Mouse (Mus musculus): Measurements from ENCODE around the gene Dlgap1. TPM values are rescaled to one million over a fixed set of nuclear protein-coding genes. Genes with fewer than 3 reads are reported as not detected.

Dlgap1 gene
- polyA plus RNA-seq, 1 experiment from 2014 or later, result 3.5 TPM

DNA sequence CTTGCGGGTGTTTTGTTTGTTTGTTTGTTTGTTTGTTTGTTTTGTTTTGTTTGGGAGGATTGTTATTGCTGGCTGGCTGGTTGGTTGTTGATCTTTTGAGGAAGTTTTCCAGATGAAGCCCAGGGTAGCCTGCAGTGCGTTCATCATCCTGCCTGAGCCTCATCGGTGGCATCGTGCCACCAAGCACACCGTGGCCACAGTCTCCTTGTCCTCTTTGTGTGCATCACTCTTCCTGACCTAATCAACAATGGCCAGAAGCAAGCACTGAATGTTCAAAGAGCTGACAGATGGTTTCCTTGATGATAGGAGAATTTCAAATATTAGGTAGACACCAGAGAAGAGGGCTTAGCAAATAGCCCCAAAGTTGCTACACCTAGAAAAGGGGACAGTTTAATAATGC is 336.1 kb downstream of the Dlgap1 start:
- Histone ChIP-seq H3K36me3 (no peaks in the 10 kb centered on the region), H3K27me3 (no peaks in the 10 kb centered on the region), H3K4me3 (replicated peaks) (no peak overlapping the region), H3K9ac (replicated peaks) (no peak overlapping the region), H3K4me2 (no peak overlapping the region), H3K27ac (no peak overlapping the region), H3K4me1 (replicated peaks) (peaks cover 11% of the 10 kb centered on the region), H3K9me3 (no peaks in the 10 kb centered on the region)
- 88% methylated on average over 5 of the region's 5 CpGs for WGBS
- no peak for ATAC-seq (ENCODE audit: insufficient number of reproducible peaks, insufficient read depth, low FRiP score, low TSS enrichment, low read depth)

DNA sequence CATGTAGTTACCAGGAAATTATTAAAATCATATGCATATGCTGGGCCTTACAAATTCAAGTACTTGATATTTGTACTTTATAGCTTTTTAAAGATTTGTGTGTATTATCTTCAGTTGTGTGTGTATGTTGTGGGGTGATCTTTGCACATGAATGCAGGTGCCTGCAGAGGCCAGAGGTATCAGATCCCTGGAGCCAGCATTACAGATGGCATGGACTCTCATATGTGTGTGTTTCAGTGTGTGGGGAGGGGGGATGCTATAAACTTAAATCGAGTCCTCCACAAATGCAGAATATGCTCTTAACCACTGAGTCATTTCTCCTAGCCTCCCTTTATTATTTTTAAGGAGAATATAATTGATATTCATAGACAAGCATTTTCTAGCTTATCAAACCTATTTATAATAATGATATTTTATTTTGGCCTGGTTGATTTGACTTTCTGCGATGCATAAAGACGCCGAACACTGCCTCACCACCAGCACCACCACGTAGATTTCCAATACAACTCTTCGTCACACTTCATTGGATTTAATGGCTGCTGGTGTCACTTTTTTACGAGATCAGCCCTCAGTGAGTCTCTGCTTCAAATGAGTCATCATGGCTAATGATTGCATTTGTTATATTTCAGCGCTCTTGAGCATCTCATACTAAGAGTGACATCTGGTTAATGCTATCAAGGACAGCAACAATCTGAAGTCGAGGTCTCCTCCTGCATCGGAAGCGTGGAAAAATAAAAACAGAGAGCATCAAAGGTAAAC is 338.7 kb downstream of the Dlgap1 start:
- Histone ChIP-seq H3K4me1 (replicated peaks) (peaks cover 11% of the 10 kb centered on the region), H3K27me3 (no peaks in the 10 kb centered on the region), H3K27ac (no peak overlapping the region), H3K36me3 (no peaks in the 10 kb centered on the region), H3K4me2 (no peak overlapping the region), H3K9me3 (no peaks in the 10 kb centered on the region), H3K4me3 (replicated peaks) (no peak overlapping the region), H3K9ac (replicated peaks) (no peak overlapping the region)
- WGBS, result 78% methylated on average over 11 of the region's 11 CpGs
- no peak for ATAC-seq (ENCODE audit: insufficient number of reproducible peaks, insufficient read depth, low FRiP score, low TSS enrichment, low read depth)

DNA sequence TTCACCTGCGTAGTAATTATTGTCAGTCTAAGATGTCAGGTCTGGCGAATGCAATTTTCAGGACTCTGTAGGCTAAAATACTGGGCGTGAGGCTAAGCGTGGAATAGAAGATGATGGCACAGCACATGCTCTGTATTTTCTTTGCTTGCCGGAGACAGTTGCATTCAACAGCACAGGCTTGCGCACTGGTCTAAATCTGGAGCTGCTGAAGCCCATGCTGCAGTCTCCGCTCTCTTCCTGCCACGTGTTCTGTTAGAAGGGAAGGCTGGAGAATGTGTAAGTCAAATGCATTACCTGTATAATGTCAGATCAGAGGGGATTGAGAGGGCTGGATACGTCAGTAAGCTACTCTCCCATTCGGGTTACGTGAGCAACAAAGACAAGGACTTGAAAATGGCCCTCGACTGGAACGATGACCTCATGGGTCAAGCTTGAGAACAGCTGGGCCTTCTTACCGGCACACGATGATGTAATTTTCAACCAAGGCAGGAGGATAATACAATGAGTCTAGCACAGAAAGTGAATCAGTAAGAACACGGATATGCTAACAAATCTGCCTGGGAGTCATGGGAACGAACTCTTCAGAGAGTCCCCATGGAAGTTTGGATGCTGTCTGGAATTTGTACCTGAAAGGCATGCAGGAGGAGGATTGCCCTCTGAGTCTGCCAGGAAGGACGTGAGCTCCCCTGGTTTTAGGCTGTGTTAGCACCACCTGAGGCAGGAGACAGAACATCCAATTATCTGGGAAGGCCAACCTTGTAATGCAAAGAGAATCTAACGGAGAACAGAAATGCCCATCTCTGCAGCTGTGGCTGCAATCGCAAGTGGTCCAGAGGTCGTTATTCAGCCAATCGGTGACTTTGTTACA is 339.7 kb downstream of the Dlgap1 start:
- Histone ChIP-seq H3K27ac (no peak overlapping the region), H3K4me2 (no peak overlapping the region), H3K9ac (replicated peaks) (no peak overlapping the region), H3K4me1 (replicated peaks) (peaks cover 11% of the 10 kb centered on the region), H3K36me3 (no peaks in the 10 kb centered on the region), H3K27me3 (no peaks in the 10 kb centered on the region), H3K9me3 (no peaks in the 10 kb centered on the region), H3K4me3 (replicated peaks) (no peak overlapping the region)
- ATAC-seq (ENCODE audit: insufficient number of reproducible peaks, insufficient read depth, low FRiP score, low TSS enrichment, low read depth), result no peak
- 73% methylated on average over 22 of the region's 22 CpGs for WGBS

DNA sequence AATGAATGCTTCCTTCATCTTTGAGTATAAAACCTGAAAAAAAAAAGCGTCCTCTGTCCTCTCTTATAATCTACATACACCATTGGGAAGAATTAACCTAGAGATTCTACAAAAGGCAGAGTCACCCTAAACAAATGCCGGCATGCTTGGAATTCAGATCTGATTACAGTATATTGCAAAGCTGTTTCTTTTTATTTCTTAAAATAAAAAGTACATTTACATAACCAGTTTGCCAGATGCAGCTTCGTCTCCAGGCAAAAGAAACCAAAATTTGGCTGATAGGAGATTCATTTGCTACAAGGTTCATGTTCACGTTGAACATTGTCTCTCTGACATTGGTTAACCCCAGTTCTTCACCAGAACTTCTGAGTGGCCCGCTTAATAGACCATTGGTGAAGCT is 347.5 kb downstream of the Dlgap1 start:
- H3K4me1 ChIP-seq (replicated peaks), result no peaks in the 10 kb centered on the region
- H3K27me3 ChIP-seq, result no peaks in the 10 kb centered on the region
- no peak for ATAC-seq (ENCODE audit: insufficient number of reproducible peaks, insufficient read depth, low FRiP score, low TSS enrichment, low read depth)
- H3K27ac ChIP-seq, result no peak overlapping the region
- WGBS, result 85% methylated on average over 5 of the region's 5 CpGs
- H3K4me3 ChIP-seq (replicated peaks), result no peak overlapping the region
- H3K4me2 ChIP-seq, result no peak overlapping the region
- no peaks in the 10 kb centered on the region for H3K36me3 ChIP-seq
- H3K9me3 ChIP-seq, result no peaks in the 10 kb centered on the region
- no peak overlapping the region for H3K9ac ChIP-seq (replicated peaks)

DNA sequence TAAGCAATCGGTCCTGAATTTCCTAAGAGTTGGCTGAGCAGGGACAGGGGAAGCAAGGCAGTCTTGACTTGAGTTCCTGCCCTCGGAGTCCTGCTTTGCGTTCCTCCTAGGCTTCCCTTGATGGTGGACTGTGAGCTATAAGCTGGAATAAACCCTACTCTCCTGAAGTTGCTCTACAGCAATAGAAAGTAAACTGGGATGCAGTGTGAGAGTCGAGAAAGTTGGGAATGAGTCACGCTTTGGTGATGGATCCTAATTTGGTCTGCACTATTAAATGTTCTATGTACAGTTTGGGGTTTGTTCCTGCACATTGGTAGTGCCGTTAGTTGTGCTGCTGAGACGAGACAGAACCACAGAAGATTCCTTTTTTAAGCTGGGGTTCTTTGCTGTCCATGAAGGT is 348.9 kb downstream of the Dlgap1 start:
- Histone ChIP-seq H3K4me3 (replicated peaks) (no peak overlapping the region), H3K27me3 (no peaks in the 10 kb centered on the region), H3K4me2 (no peak overlapping the region), H3K36me3 (no peaks in the 10 kb centered on the region), H3K27ac (no peak overlapping the region), H3K9ac (replicated peaks) (no peak overlapping the region), H3K9me3 (no peaks in the 10 kb centered on the region), H3K4me1 (replicated peaks) (no peaks in the 10 kb centered on the region)
- 89% methylated on average over 7 of the region's 7 CpGs for WGBS
- no peak for ATAC-seq (ENCODE audit: insufficient number of reproducible peaks, insufficient read depth, low FRiP score, low TSS enrichment, low read depth)

DNA sequence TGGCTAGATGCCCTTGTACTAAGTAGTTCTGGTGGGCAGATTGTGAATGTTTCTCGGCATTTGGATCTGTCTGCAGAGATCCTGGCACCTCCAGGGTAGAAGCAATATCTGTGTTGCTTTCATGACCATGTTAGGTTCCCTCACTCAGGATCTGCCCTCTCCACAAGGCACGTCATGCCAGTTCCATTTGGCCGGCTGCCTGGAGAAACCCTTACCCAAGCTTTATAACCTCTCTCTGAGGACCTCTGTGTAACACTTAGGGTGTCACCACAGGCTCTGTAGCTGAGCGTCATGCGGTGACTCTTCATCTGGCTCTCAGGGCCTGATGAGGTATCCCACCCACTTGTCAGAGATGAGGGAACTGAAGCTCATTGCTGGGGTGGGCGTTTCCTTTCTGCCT is 353.1 kb downstream of the Dlgap1 start:
- WGBS, result 80% methylated on average over 6 of the region's 6 CpGs
- no peaks in the 10 kb centered on the region for H3K4me1 ChIP-seq (replicated peaks)
- no peak overlapping the region for H3K4me3 ChIP-seq (replicated peaks)
- no peak for ATAC-seq (ENCODE audit: insufficient number of reproducible peaks, insufficient read depth, low FRiP score, low TSS enrichment, low read depth)
- no peak overlapping the region for H3K4me2 ChIP-seq
- no peak overlapping the region for H3K9ac ChIP-seq (replicated peaks)
- H3K36me3 ChIP-seq, result no peaks in the 10 kb centered on the region
- no peaks in the 10 kb centered on the region for H3K9me3 ChIP-seq
- H3K27me3 ChIP-seq, result no peaks in the 10 kb centered on the region
- H3K27ac ChIP-seq, result no peak overlapping the region

DNA sequence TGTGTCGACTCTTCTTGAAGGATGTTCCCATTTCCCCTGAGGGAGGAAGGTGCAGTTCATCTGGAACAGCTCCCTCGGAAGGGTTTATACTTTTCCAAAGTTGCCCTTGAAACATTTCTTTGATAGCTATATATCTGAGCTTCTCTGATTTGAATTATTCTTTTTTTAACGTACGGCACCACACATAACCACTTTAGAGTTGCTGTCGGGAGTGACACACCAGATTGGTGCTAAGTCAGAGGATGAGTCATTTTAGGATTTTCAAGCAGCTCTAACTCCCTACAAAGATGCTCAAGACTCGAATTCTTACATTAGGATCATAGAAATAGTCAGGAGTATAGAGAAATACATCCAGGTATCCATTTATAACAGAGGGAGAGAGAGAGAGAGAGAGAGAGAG is 364.6 kb downstream of the Dlgap1 start:
- Histone ChIP-seq H3K27ac (no peak overlapping the region), H3K4me2 (no peak overlapping the region), H3K27me3 (no peaks in the 10 kb centered on the region), H3K4me3 (replicated peaks) (no peak overlapping the region), H3K4me1 (replicated peaks) (peaks cover 11% of the 10 kb centered on the region), H3K9me3 (no peaks in the 10 kb centered on the region), H3K36me3 (no peaks in the 10 kb centered on the region), H3K9ac (replicated peaks) (no peak overlapping the region)
- 87% methylated on average over 6 of the region's 6 CpGs for WGBS
- no peak for ATAC-seq (ENCODE audit: insufficient number of reproducible peaks, insufficient read depth, low FRiP score, low TSS enrichment, low read depth)

DNA sequence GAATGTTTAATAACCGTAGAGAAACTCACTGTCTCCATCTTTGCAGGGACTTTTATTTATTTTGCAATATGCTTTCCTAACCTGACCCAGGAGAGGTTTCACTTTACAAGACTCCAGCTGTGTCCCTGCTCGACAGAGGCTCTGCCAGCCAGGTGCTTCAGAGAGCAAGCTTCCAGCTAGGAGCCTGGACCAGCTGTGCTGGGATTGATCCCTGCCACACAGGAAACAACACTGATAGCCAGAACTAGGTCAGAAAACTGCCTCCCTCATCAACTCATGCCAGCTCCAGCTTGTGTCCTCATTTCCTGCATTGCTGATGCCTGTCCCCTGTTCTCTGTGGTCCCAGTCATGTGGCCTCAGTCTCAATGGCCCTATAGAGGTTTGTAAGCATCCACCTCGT is 365.3 kb downstream of the Dlgap1 start:
- no peak overlapping the region for H3K9ac ChIP-seq (replicated peaks)
- ATAC-seq (ENCODE audit: insufficient number of reproducible peaks, insufficient read depth, low FRiP score, low TSS enrichment, low read depth), result no peak
- 18% methylated on average over 3 of the region's 3 CpGs for WGBS
- H3K9me3 ChIP-seq, result no peaks in the 10 kb centered on the region
- 0 out of 2 replicates have a peak overlapping the region, but pooled peaks have one; percentile 13 for H3K4me2 ChIP-seq
- H3K4me1 ChIP-seq (replicated peaks), result peaks cover 11% of the 10 kb centered on the region
- H3K36me3 ChIP-seq, result no peaks in the 10 kb centered on the region
- H3K27me3 ChIP-seq, result no peaks in the 10 kb centered on the region
- H3K27ac ChIP-seq, result peak overlapping the region; percentile 67; the same call in 1 of the 2 replicates
- no peak overlapping the region for H3K4me3 ChIP-seq (replicated peaks)

DNA sequence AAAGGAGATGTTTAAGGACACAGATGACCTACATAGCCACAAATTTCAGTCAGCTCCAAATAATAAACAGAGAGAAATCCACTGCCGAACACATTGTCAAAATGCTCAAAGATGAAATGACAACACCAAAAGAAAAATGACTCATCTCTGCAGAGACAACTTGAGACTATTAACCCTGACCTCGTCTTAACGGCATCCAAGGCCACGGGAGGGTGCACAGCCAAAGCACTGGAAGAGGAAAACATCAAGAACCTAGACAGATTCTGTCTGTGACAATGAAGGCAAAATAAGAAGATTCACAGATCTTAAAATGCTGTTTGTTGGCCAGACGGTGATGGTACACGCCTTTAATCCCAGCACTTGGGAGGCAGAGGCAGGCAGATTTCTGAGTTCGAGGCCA is 370.9 kb downstream of the Dlgap1 start:
- WGBS, result 86% methylated on average over 7 of the region's 7 CpGs
- Histone ChIP-seq H3K9me3 (no peaks in the 10 kb centered on the region), H3K4me2 (no peak overlapping the region), H3K27me3 (no peaks in the 10 kb centered on the region), H3K4me3 (replicated peaks) (no peak overlapping the region), H3K9ac (replicated peaks) (no peak overlapping the region), H3K27ac (no peak overlapping the region), H3K4me1 (replicated peaks) (peaks cover 16% of the 10 kb centered on the region), H3K36me3 (no peaks in the 10 kb centered on the region)
- ATAC-seq (ENCODE audit: insufficient number of reproducible peaks, insufficient read depth, low FRiP score, low TSS enrichment, low read depth), result no peak

DNA sequence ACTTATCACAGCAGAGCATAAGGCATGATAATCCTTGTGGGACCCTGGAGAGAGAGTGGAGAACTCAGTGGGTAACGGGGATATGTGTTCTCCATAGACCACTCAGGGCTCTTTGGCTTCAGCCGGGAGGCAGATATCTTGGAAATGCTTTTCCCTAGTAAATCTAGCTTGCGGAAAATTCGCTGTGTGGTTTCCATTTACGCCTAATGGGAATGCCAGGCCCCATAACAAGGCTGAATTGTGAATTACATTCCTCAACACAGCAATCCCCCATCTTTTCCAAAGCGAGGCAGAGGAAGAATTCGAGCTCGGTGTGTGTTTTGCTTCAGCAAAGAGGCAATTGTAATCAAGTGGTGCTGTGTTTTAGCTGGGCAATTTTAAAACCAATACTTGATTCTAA is 372.4 kb downstream of the Dlgap1 start:
- ATAC-seq (ENCODE audit: insufficient number of reproducible peaks, insufficient read depth, low FRiP score, low TSS enrichment, low read depth), result peak; percentile 71; the same call in 1 of the 2 replicates
- peak overlapping the region; percentile 76; the same call in 1 of the 2 replicates for H3K27ac ChIP-seq
- no peaks in the 10 kb centered on the region for H3K36me3 ChIP-seq
- H3K4me1 ChIP-seq (replicated peaks), result peaks cover 14% of the 10 kb centered on the region
- 36% methylated on average over 8 of the region's 8 CpGs for WGBS
- H3K27me3 ChIP-seq, result no peaks in the 10 kb centered on the region
- H3K4me3 ChIP-seq (replicated peaks), result no peak overlapping the region
- no peaks in the 10 kb centered on the region for H3K9me3 ChIP-seq
- H3K4me2 ChIP-seq, result peak overlapping the region; percentile 32
- no peak overlapping the region for H3K9ac ChIP-seq (replicated peaks)

DNA sequence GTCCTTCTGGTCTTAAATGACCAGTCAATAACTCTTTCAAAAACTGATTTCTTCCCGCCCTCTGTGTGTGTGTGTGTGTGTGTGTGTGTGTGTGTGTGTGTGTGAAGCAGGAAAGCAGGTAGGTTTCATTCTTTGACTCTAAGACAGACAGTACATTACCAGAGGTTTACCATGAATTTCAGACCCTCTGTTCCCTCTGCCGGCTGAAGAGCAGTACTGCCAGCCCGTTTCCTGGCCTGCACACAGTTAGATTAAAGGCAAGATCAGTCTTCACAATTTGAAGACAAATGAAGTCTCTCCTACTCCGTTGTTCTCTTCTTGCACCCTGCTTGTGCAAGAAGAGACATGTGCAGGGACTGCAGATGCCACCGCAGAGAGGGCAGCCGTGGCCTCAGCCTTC is 373.0 kb downstream of the Dlgap1 start:
- H3K4me3 ChIP-seq (replicated peaks), result no peak overlapping the region
- H3K4me1 ChIP-seq (replicated peaks), result peaks cover 14% of the 10 kb centered on the region
- H3K4me2 ChIP-seq, result no peak overlapping the region
- no peak for ATAC-seq (ENCODE audit: insufficient number of reproducible peaks, insufficient read depth, low FRiP score, low TSS enrichment, low read depth)
- no peaks in the 10 kb centered on the region for H3K36me3 ChIP-seq
- 61% methylated on average over 6 of the region's 6 CpGs for WGBS
- H3K9me3 ChIP-seq, result no peaks in the 10 kb centered on the region
- H3K27ac ChIP-seq, result peak overlapping the region; percentile 76; the same call in 1 of the 2 replicates
- no peaks in the 10 kb centered on the region for H3K27me3 ChIP-seq
- H3K9ac ChIP-seq (replicated peaks), result no peak overlapping the region

Measured in limb, embryonic 12.5 days (tissue).